Mouse (Mus musculus): ENCODE data around the gene Gsdma.
"Not testable (repeated sequence)": the region's sequence is repeated elsewhere in the genome, so short reads cannot be mapped to it uniquely, and the experiment has no call there.

The Gsdma gene

GRCm38 (mm10) chr11:98680595-98680994 is 16.4 kb downstream of the Gsdma start:
- DNase-seq (ENCODE audit: low spot score in 2 of 2): not testable (repeated sequence)

DNA sequence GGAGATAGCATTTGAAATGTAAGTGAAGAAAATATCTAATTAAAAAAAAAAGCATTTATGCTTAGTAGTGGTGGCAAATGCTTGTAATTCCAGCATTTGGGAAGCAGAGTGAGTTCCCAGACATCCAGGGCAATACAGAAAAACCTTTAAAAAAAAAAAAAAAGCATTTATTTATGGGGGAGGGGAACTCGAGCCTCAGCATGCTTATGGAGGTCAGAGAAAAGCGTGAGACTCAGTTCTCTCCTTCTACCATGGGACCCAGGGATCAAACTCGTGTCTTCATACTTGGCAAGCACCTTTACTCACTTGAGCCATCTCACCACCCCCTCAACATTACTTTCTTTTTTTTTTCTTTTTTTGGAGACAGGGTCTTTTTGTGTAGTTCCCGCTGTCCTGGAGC is 17.0 kb downstream of the Gsdma start:
- no peak for DNase-seq (ENCODE audit: low spot score in 2 of 2)

GRCm38 (mm10) chr11:98681786-98682745 is 17.9 kb downstream of the Gsdma start, which contains the start of gene Psmd3:
Gene Psmd3, plus strand, starts transcription at chr11:98682554.
- DNase-seq (ENCODE audit: low spot score in 2 of 2): peak; percentile 97 to 100

- DNase-seq (ENCODE audit: low spot score in 2 of 2): no peak
These were observed 18.7 kb downstream of the Gsdma start for GRCm38 (mm10) chr11:98682811-98683210.

GRCm38 (mm10) chr11:98685642-98686041 is 21.5 kb downstream of the Gsdma start:
- DNase-seq (ENCODE audit: low spot score in 2 of 2): no peak

- no peak for DNase-seq (ENCODE audit: low spot score in 2 of 2)
These were observed 22.8 kb downstream of the Gsdma start for GRCm38 (mm10) chr11:98686976-98687375.

- no peak for DNase-seq (ENCODE audit: low spot score in 2 of 2)
These were observed 23.9 kb downstream of the Gsdma start for GRCm38 (mm10) chr11:98688009-98688408.

DNA sequence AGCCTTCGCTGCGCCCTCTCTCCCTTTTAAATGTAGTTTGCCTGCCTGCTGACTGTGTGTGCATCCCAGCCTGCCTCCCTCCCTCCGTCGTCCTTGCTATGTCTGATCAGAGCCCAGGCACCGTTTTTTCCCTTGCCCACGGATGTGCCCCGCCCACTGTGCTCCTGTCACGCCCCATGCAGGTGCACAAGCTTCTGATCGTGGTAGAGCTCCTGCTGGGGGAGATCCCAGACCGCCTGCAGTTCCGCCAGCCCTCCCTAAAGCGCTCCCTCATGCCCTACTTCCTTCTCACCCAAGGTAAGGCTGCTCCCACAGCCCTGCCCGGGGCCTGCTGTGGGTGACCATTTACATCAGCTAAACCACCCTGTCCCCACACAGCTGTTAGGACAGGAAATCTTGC is 29.1 kb downstream of the Gsdma start:
- DNase-seq (ENCODE audit: low spot score in 2 of 2): no peak

DNA sequence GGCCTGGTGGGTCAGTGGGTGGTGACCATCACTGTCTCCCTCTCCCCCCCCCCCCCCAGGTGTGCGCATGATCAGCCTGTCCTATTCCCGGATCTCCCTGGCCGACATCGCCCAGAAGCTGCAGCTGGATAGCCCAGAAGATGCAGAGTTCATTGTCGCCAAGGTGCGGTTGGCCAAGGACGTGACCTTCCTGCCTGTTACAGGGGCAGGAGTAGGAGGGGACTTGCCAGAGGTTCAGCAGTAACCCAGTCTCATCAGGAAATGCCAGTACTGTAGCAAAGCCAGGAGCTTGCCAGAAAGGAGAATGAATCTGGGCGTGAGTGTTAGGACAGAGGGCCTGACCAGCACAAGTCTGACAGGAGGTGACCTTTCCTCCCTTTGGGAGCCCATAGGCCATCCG is 29.6 kb downstream of the Gsdma start:
- DNase-seq (ENCODE audit: low spot score in 2 of 2): no peak

- no peak for DNase-seq (ENCODE audit: low spot score in 2 of 2)
These were observed 30.1 kb downstream of the Gsdma start for GRCm38 (mm10) chr11:98694301-98694700.

- no peak for DNase-seq (ENCODE audit: low spot score in 2 of 2)
These were observed 31.3 kb downstream of the Gsdma start for GRCm38 (mm10) chr11:98695408-98695807.

DNA sequence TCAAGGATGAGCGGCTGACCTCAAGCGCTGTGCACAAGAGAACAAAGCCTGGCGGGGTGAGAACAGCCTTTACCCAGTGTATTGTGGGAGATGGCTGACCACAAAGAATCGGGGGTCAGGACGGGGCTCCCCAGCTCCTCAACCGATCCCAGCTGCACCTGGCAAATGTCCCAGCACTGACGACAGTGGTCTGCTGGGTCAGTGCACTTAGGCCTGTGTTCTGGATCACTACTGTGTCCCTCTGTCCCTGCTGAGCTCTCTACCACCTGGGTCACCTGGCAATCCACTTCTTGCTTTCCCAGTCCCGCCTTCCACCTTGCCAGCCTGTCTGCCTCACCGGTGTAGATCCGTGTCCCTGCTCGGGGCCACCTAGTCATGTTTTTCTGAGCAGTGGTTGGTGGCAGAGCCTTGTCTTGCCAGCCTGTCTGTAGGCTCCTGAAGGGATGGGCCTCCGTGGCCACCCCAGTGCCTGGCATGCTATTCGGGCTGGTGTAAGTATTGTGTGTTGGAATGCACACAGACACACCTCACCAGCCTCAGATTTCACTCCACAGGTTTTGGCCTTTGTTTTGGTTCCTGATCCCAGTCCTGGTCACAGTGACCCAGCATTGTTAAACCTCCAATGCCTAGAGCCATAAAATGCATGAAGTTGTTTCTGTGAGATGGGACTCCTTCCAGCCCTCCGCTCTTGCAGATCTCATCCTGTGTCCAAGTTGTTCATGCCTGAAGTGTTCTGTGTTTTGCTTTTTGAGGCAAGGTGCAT is 32.5 kb downstream of the Gsdma start:
- no peak for DNase-seq (ENCODE audit: low spot score in 2 of 2)

GRCm38 (mm10) chr11:98697225-98697624 is 33.1 kb downstream of the Gsdma start:
- no peak for DNase-seq (ENCODE audit: low spot score in 2 of 2)

DNA sequence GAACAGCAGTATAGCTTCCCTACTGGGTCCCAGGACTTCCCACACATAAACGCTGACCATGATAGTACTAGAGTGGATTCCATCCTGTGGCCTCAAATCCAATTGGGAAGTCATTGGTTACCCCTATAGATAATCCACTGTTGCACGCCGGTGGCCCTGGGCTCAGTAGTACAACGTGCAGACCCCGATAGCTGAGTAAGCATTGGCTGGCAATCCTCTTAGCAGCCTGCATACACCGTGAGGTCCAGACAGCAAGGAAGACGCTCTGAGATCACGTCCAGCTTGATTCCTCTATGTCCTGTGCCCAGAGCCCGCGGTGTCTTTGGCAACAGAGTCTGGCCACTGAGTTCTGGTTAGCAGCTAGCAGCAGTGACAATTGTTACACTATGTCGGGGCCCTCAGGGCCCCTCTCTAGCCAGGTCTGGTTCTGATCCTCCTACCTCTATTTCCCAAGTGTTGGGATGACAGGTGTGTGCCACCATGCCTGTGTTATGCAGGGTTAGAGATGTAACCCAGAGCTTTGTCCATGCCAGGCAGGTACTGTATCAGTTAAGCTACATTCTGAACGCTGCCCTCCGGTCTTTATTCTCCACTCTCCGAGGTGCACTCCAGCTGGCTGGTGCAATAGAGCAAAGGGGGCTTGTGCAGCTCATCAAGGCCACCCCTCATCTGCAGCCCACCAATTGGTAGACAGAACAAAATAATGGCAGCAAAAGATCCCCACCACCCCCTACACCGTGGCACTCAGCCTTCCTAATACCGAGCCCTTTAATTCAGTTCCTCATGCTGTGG is 34.9 kb downstream of the Gsdma start:
- no peak for DNase-seq (ENCODE audit: low spot score in 2 of 2)

GRCm38 (mm10) chr11:98699911-98700310 is 35.8 kb downstream of the Gsdma start:
- peak; percentile 85 to 89 for DNase-seq (ENCODE audit: low spot score in 2 of 2)

DNA sequence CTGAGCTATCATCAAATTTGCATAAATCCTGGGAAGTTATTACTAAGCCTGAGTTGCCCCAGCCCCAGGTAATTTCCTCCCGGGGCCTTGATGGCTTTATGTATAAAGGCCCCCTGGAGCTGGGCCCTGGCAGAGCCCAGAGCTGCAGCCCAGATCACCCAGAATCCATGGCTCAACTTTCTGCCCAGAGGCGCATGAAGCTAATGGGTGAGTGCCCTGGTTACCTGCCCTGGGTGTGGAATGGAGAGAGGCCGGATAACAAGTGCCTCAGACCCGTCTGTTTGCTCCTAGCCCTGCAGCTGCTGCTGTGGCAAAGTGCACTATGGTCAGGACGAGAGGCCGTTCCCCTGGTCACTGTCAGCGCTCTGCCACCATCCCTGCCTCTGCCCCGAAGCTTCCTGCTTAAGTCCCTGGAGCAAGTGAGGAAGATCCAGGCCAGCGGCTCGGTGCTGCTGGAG is 37.1 kb downstream of the Gsdma start, which contains the start of gene Csf3:
TSS of gene Csf3 (plus strand) at position 51 of the 458 bp plus-strand sequence.
- no peak for DNase-seq (ENCODE audit: low spot score in 2 of 2)

- no peak for DNase-seq (ENCODE audit: low spot score in 2 of 2)
These were observed 38.2 kb downstream of the Gsdma start for GRCm38 (mm10) chr11:98702323-98702722.

GRCm38 (mm10) chr11:98705021-98705420 is 40.9 kb downstream of the Gsdma start:
- DNase-seq (ENCODE audit: low spot score in 2 of 2): no peak

DNA sequence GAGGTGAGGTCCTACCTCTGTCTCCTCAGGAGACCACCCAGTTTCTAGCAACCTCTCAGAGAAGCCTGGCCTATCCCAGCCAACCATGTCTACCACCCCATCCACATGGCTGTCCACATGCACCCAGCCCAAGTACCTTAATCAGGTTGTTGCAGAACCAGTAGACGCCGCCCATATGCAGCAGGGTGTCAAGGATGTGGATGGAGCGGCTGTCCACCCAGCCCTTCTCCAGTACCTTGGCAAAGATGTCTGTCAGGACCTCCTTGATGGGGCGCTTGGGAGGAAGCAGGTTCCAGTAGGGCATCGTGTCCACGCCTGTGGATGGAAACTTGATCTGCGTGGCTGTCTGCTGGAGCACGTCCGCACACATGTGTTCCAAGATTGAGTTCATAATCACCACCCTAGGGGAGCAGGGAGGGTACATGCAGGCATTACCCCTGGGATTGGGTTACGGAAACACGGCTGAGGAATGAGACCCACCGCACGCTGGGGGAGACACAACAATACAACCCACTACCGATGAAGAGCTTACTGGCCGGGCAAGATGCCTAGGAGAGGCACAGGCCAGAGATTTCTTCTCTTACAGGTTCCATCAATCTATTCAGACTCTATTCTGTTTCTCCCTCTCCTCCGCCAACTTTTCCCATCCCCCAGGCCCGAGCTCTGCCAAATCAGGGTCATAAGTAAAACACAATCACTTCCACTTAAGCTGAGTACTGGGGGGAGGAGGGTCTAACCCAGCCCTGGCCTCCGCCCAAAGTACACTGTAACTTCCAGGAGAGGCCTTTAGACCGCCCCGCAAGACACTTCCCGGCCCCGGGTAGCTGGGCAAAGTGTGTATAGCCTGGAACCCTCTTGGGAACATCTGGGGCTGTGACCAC is 43.5 kb downstream of the Gsdma start:
- no peak for DNase-seq (ENCODE audit: low spot score in 2 of 2)

DNA sequence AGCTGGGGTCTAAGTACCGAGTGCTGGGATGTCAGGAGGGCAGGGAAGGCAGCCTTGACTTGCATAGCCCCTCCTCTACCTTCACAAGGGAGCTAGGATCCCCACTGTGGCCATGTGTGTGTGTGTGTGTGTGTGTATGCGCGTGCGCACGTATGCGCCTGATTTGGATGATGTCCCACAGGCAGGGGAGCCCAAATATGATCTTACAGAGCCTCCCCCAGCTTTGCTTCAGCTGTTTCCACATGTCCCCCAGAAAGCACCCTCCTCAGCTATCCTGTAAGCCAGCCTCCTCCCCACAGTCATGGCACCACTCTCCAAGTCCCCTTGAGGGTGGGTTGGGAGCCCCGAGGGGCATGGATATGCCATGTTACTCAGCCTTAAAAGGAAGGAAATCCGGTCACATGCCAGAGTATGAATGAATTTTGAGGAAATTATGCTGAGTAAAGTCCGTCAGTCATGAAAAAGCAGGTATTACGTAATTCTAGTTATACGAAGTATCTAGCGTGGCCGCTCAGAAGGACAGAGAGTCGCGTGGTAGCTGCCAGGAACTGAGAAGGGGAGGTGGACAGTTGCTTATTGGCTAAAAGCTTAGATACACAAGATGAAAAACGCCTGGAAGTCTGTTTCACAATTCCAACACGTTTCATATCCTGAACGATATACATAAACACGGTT is 44.3 kb downstream of the Gsdma start:
- no peak for DNase-seq (ENCODE audit: low spot score in 2 of 2)
